Mouse (Mus musculus): ENCODE measurements around the gene Cfap45. TPM values are rescaled to one million over a fixed set of nuclear protein-coding genes. Genes with fewer than 3 reads are reported as not detected.
A peak's percentile ranks its signal among the peaks of the same experiment; 100 is the strongest.

The Cfap45 gene
- polyA plus RNA-seq, 1 experiment from 2014 or later: 1.3 TPM

DNA sequence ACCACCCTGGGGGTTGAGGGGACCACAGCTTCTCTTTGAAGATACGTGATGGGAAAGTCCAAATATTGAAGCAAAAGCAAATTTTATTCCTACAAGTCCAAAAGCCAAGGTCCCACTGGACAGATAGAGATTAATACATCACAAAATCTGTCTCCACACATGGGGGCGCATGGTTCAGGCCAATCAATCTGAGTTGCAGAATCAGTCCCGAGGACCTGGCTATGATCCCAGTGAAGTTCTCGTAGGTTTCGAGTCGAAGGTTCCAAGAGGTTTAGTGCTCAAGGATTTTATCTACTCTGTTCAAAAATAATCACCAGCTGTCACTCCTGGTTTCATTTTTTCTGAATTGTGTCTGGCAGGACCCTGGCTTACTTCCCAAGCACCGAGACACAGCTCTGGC lies 30.4 kb downstream of the Cfap45 start:
- Histone ChIP-seq H3K36me3 (replicated peaks) (no peaks in the 10 kb centered on the region), H3K9me3 (no peaks in the 10 kb centered on the region), H3K4me3 (peak overlapping the region; percentile 51), H3K4me1 (peaks cover 55% of the 10 kb centered on the region), H3K27ac (replicated peaks) (peak overlapping the region; percentile 72; the same call in 1 of the 2 replicates), H3K27me3 (replicated peaks; ENCODE audit: low read depth, poor library complexity, severe bottlenecking) (peaks cover 36% of the 10 kb centered on the region)
- WGBS: 62% methylated on average over 7 of the region's 7 CpGs
- no peak for DNase-seq (ENCODE audit: low spot score)

GRCm38 (mm10) chr1:172552623-172553022 lies 32.0 kb downstream of the Cfap45 start:
- 53% methylated on average over 1 of the region's 1 CpGs for WGBS
- H3K27ac ChIP-seq (replicated peaks): no peak overlapping the region

GRCm38 (mm10) chr1:172555638-172556037 lies 35.0 kb downstream of the Cfap45 start, which contains the start of gene Vsig8:
TSS of gene Vsig8 (plus strand) at chr1:172555938.
- Histone ChIP-seq H3K4me3 (no peak within 1 kb of the TSS), H3K27ac (replicated peaks) (no peak within 1 kb of the TSS), H3K9me3 (no peaks in the 10 kb centered on the region), H3K4me1 (peaks cover 25% of the 10 kb centered on the region), H3K36me3 (replicated peaks) (no peaks in the 10 kb centered on the region), H3K27me3 (replicated peaks; ENCODE audit: low read depth, poor library complexity, severe bottlenecking) (peaks cover 68% of the 10 kb centered on the region)
- WGBS: 82% methylated on average over 11 of the region's 11 CpGs
- no peak for DNase-seq (ENCODE audit: low spot score)

More at GRCm38 (mm10) chr1:172552623-172553022, 32.0 kb downstream of the Cfap45 start:
- H3K9me3 ChIP-seq: no peaks in the 10 kb centered on the region
- H3K36me3 ChIP-seq (replicated peaks): no peaks in the 10 kb centered on the region
- DNase-seq (ENCODE audit: low spot score): no peak
- no peak overlapping the region for H3K4me3 ChIP-seq
- peaks cover 52% of the 10 kb centered on the region for H3K27me3 ChIP-seq (replicated peaks; ENCODE audit: low read depth, poor library complexity, severe bottlenecking)
- peaks cover 53% of the 10 kb centered on the region for H3K4me1 ChIP-seq

DNA sequence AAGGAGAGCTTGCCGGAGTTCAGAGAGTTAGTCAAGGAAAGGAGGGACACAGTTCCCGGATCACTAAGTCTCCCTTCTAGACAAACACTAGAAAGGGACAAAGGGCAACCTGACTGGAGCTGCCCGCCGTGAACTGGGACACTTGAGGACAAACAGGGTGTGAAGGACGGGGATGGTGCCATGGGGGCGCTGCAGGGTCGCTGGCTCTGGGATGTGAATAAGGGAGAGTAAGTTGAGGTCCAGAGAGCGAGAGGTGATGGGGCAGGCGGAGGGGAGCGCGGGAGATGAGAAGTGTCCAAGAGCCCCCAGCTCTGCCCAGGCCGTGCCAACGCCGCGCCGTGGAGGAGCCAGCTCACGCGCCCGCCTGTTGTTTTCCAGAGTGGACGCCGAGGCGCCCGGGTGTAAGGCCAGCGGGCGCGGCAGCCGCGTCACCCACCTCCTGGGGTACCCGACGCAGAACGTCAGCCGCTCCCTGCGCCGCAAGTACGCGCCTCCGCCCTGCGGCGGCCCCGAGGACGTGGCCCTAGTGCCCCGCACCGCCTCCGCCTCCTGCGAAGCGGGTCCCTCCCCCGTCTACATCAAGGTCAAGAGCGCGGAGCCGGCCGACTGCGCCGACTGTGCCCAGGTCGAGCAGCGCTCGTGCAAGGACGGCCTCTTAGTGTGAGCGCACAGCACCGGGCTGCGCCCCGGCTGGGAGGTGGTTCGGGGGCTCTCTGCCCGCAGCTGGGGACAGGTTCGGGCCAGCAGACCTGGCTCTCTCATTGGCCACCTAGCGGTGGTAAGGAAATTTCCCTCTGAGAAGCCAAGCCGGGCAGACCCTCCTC lies 42.3 kb downstream of the Cfap45 start:
- Histone ChIP-seq H3K27ac (replicated peaks) (peak overlapping the region; percentile 81), H3K36me3 (replicated peaks) (no peaks in the 10 kb centered on the region), H3K4me3 (peak overlapping the region; percentile 72), H3K27me3 (replicated peaks; ENCODE audit: low read depth, poor library complexity, severe bottlenecking) (peaks cover 78% of the 10 kb centered on the region), H3K4me1 (peaks cover 27% of the 10 kb centered on the region), H3K9me3 (no peaks in the 10 kb centered on the region)
- WGBS: under 1% methylated on average over 66 of the region's 66 CpGs
- peak; percentile 86 for DNase-seq (ENCODE audit: low spot score)

DNA sequence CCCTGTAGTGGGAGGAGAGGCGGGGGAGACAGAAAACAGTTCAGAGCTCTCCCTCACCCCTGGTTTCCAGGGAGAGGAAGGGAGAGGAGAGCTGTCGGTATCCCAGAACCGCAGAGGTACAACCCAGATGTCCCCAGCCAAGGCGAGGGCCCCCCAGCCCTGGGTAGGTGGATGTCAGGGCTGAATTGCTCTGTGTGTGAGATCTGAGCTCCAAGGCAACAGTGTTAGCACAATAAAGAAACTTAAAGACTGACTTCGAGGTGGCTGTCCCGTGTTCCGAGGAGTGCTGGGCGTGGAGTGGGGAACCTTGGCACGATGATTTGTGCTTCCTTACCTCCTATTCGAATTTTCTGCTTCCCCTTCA lies 42.8 kb downstream of the Cfap45 start:
- H3K36me3 ChIP-seq (replicated peaks): no peaks in the 10 kb centered on the region
- H3K27ac ChIP-seq (replicated peaks): peak overlapping the region; percentile 81
- WGBS: 5% methylated on average over 10 of the region's 10 CpGs
- DNase-seq (ENCODE audit: low spot score): no peak
- H3K27me3 ChIP-seq (replicated peaks; ENCODE audit: low read depth, poor library complexity, severe bottlenecking): peaks cover 72% of the 10 kb centered on the region
- no peaks in the 10 kb centered on the region for H3K9me3 ChIP-seq
- peaks cover 32% of the 10 kb centered on the region for H3K4me1 ChIP-seq
- peak overlapping the region; percentile 72 for H3K4me3 ChIP-seq

DNA sequence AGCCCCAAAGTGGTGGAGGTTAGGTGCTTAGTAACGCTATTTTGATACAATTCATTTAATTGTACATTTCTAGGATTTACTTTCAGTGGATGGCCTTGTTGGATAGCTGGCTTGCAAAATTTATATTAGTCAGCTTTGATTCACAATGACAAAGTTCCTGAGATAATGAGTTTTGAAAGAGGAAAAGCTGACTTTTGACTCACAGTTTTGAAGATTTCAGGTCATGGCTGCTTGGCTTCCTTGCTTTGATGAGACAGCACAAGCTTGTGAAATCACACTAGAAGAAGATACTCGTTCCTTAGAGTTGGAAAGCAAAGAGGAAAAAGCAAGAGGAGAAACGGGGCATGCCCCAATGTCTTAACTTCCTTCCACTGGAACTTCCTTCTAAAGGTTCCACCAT lies 45.5 kb downstream of the Cfap45 start:
- H3K4me3 ChIP-seq: no peak overlapping the region

DNA sequence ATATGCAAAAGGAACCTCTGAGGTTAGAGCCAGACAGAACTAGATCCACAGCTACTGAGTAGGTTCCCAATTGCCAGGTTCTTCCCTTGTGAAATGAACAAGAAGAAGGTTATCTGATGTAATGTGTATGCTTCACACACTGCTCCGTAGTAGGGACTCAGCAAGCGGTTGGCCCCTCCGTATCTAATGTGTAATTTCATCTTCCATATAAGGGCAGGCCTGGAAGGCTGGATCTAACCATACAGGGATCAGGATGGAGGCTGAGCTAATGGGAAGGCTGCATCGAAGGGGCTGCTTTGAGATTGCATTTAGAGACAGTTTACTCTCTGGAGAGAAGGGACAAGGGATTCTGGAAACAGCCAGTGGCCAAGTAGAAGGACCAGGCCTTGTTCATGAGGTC lies 47.2 kb downstream of the Cfap45 start:
- peaks cover 30% of the 10 kb centered on the region for H3K27me3 ChIP-seq (replicated peaks; ENCODE audit: low read depth, poor library complexity, severe bottlenecking)
- no peak overlapping the region for H3K4me3 ChIP-seq
- no peaks in the 10 kb centered on the region for H3K9me3 ChIP-seq
- peaks cover 18% of the 10 kb centered on the region for H3K4me1 ChIP-seq
- H3K27ac ChIP-seq (replicated peaks): no peak overlapping the region
- no peak for DNase-seq (ENCODE audit: low spot score)
- H3K36me3 ChIP-seq (replicated peaks): no peaks in the 10 kb centered on the region
- WGBS: 58% methylated on average over 4 of the region's 4 CpGs

More for the DNA sequence above, 45.5 kb downstream of the Cfap45 start:
- Histone ChIP-seq H3K27me3 (replicated peaks; ENCODE audit: low read depth, poor library complexity, severe bottlenecking) (peaks cover 47% of the 10 kb centered on the region), H3K27ac (replicated peaks) (no peak overlapping the region), H3K36me3 (replicated peaks) (no peaks in the 10 kb centered on the region), H3K4me1 (peaks cover 34% of the 10 kb centered on the region), H3K9me3 (no peaks in the 10 kb centered on the region)
- DNase-seq (ENCODE audit: low spot score): no peak
- 69% methylated on average over 3 of the region's 3 CpGs for WGBS

- peaks cover 18% of the 10 kb centered on the region for H3K27me3 ChIP-seq (replicated peaks; ENCODE audit: low read depth, poor library complexity, severe bottlenecking)
- DNase-seq (ENCODE audit: low spot score): no peak
- H3K4me3 ChIP-seq: no peak overlapping the region
- no peaks in the 10 kb centered on the region for H3K4me1 ChIP-seq
- WGBS: 80% methylated on average over 6 of the region's 6 CpGs
- no peaks in the 10 kb centered on the region for H3K36me3 ChIP-seq (replicated peaks)
- no peaks in the 10 kb centered on the region for H3K9me3 ChIP-seq
- no peak overlapping the region for H3K27ac ChIP-seq (replicated peaks)
Observed at GRCm38 (mm10) chr1:172580116-172580515, 59.5 kb downstream of the Cfap45 start.

DNA sequence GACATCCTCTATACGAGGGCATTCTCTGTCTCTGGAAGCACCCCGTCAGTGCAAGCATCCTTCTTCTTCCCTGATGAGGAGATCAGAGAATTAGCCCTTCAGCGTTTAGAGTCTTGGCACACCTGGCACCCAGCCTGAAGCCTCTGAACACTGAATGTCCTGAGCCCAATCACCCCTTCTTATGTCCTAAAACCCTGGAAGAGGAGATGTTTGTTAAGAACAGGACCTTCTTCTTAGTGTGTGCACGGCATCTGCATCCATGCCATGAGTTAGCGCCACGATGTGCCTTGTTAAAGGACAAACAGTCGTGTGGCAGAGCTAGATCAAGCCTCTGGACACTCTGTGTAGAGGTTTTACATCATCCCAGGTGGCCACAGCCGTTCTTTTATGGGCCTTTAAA lies 61.8 kb downstream of the Cfap45 start:
- Histone ChIP-seq H3K36me3 (replicated peaks) (no peaks in the 10 kb centered on the region), H3K4me1 (peaks cover 16% of the 10 kb centered on the region), H3K4me3 (no peak overlapping the region), H3K27me3 (replicated peaks; ENCODE audit: low read depth, poor library complexity, severe bottlenecking) (peaks cover 39% of the 10 kb centered on the region), H3K9me3 (no peaks in the 10 kb centered on the region), H3K27ac (replicated peaks) (no peak overlapping the region)
- 86% methylated on average over 8 of the region's 8 CpGs for WGBS
- DNase-seq (ENCODE audit: low spot score): no peak

DNA sequence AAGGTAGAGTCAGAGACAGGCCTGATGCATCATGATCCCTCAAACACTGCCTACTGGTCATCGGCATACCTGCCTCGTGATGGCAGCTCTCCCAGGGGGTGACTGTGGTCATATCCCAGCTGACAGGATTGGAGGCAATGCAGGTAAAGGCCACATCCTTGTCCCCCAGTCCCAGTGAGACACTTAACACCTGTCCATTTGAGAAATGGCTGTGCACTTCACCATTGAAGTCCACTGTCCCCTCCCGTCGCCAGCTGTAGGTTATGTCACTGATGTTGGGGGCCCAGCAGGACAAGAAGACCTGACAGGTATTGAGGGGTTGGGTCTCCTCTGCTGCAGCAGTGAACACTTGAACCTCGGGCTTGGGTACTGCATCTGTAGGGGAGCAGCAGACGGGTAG lies 63.7 kb downstream of the Cfap45 start:
- no peaks in the 10 kb centered on the region for H3K9me3 ChIP-seq
- H3K27ac ChIP-seq (replicated peaks): no peak overlapping the region
- WGBS: 84% methylated on average over 6 of the region's 6 CpGs
- no peaks in the 10 kb centered on the region for H3K36me3 ChIP-seq (replicated peaks)
- no peak for DNase-seq (ENCODE audit: low spot score)
- peaks cover 16% of the 10 kb centered on the region for H3K4me1 ChIP-seq
- no peak overlapping the region for H3K4me3 ChIP-seq
- H3K27me3 ChIP-seq (replicated peaks; ENCODE audit: low read depth, poor library complexity, severe bottlenecking): peaks cover 47% of the 10 kb centered on the region

DNA sequence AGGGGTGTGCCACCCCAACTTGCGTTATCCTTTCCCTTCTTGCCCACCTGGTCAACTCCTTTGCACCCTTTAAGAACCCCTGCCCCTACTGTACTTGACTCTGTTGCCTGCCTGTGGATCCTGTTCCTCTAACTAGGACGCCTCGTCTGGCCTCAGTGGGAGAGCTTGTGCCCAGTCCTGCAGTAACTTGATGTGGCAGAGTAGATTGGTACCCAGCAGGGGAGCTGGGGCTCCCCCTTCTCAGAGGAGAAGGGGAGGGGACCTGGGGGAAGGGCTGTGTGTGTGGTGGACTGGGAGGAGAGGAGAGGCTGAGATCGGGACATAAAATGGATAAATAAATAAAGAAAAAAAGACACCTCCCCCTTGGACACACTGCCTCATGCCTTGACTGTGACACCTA lies 64.4 kb downstream of the Cfap45 start:
- 54% methylated on average over 4 of the region's 4 CpGs for WGBS
- peaks cover 16% of the 10 kb centered on the region for H3K4me1 ChIP-seq
- no peak overlapping the region for H3K4me3 ChIP-seq
- DNase-seq (ENCODE audit: low spot score): no peak
- H3K27ac ChIP-seq (replicated peaks): no peak overlapping the region
- no peaks in the 10 kb centered on the region for H3K36me3 ChIP-seq (replicated peaks)
- H3K9me3 ChIP-seq: no peaks in the 10 kb centered on the region
- peaks cover 47% of the 10 kb centered on the region for H3K27me3 ChIP-seq (replicated peaks; ENCODE audit: low read depth, poor library complexity, severe bottlenecking)

DNA sequence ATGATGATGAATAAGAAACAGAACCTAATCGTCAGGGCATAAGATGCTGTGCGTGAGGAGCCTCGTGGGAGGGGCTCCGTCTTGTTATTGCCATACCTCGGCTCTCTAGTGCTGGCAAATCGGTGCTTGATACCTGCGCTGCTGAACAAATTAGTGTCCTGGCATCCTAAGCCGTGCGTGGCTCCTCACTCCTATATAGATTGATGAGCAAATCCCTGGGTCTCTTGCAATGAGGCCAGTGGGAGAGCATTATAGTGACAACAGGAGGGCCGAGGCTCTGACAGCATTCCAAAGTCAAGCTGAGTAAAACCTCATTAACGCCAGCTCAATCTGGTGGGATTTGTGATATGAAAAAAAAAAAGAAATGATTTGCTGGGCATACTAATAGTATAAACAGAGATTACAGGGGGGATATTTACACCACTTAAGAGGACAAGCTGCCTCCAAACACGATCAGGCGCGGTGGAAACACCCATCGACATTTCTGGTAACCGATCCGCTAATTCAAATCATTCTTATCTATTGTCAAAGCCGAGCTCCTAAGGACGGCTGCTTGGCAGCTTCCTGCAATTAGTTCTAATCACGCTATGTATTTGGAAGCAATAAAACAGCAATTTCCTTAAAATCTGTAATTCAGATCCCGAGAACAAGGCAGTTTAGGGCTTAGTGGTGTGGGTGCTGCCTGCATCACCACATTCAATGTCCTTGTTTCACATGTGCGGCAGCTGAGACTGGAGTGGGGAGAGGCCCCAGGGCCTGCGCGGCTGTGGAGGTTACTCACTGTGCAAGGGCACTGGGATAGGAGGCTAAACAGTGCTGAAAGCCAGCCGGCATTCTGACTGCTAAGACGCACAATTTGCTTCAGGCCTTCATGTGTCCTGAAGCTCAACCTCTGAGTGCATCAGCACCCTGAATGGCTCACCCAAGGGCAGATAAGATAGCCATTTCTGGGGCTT lies 65.3 kb downstream of the Cfap45 start:
- H3K36me3 ChIP-seq (replicated peaks): no peaks in the 10 kb centered on the region
- no peaks in the 10 kb centered on the region for H3K9me3 ChIP-seq
- WGBS: 23% methylated on average over 26 of the region's 26 CpGs
- no peak overlapping the region; the same call in 1 of the 2 replicates for H3K27ac ChIP-seq (replicated peaks)
- H3K27me3 ChIP-seq (replicated peaks; ENCODE audit: low read depth, poor library complexity, severe bottlenecking): peaks cover 47% of the 10 kb centered on the region
- H3K4me1 ChIP-seq: peaks cover 16% of the 10 kb centered on the region
- peak overlapping the region; percentile 18; the same call in 1 of the 2 replicates for H3K4me3 ChIP-seq
- peak; percentile 45 for DNase-seq (ENCODE audit: low spot score)
